Mouse (Mus musculus) cerebellum, adult 2 months (tissue): ENCODE measurements around the gene Actr10.

Experiments
- CTCF ChIP-seq: fragments of 200-500 bp; IDR thresholded peaks from 2 replicates; pipeline ENCODE4 v1.5.1; 2011; ENCODE audit warnings: low read depth, mild to moderate bottlenecking, control low read depth, low read length, moderate library complexity, borderline replicate concordance; ENCODE audit not compliant: insufficient read depth
- POLR2A ChIP-seq: fragments of 200-500 bp; IDR thresholded peaks from 2 replicates; pipeline ENCODE4 v1.6.1; 2011; ENCODE audit warnings: low read length, control low read depth, borderline replicate concordance; ENCODE audit not compliant: insufficient read depth

DNA sequence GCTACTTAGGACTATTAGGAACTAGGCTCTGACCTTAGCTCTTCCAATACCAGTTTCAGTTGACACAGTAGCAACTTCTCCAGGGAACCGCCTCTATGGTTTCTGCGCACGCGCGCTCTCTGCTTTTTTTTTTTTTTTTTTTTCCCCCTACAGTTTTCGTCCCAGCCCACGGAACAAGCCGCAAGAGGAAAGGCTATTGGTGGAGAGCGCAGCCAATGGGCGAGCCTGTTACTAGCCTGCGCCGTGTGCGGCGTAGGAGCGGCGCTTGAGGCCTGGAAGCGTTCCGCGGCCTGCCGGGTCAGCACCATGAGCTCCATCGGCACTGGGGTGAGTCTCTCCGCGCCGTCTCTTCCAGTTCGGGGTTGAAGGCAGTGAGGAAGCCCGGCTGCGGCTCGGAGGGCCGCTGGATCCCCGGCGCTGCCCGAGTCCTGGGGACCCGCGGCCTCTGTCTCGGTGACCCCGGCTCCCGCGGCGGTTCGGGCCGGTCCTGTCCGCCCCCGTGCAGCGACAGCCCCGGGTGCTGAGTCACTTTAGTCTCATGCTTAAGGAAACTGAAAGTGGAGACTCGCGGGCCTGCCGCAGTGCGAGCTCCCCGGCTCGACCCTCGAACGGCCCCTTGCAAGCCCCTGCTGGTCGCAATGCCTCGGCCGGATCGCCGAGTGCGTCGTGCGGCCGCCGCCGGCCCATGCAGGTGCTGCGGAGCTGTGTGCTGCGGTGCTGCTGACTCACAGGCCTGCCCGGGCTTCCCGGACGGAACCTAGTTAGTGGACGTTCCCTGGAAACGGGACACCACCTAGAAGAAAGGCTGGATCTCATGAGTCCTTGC, 37.0 kb downstream of the Actr10 start, which contains the start of gene Psma3:
- no peak for TF ChIP-seq CTCF
- TF ChIP-seq POLR2A: peak; percentile 87
